Mouse (Mus musculus): Measurements from ENCODE around the gene Ralgds.

DNA sequence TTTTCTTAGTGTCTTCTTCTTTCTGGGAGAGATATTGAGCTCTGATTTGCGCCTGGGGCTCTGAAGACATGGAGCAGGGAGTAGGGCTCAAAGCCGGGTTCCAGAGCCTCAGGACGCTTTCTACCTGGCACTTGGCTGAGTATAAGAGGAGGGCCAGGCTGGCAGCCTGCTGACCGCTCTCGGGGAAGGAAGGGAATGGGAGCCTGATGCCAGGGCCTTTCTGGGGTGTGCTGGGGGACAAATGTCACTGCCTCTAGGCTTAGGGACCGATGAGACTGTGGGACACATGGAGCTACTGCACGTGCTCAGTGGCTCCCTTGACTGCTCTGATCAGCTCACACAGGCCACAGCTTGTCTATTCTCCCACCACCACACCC lies 15.4 kb downstream of the Ralgds start:
- TF ChIP-seq POLR2A (IDR thresholded peaks at IDR 0.05; ENCODE audit: borderline replicate concordance, control insufficient read depth, low read depth, low read length) (no peak), CTCF (IDR thresholded peaks at IDR 0.05; ENCODE audit: control insufficient read depth, insufficient read depth, low read length) (no peak)

All from bone marrow, adult 2 months (tissue).